Mouse (Mus musculus): ENCODE measurements at regions not wholly inside any gene's neighbourhood (a gene's known extent, or its start where the extent isn't known, plus 50 kb on each side); places are given as distances from the start of the nearest gene placed in this dataset.

- DNase-seq: no peak
These were observed 51.2 kb upstream of the Gtsf1l start for GRCm38 (mm10) chr2:163138688-163139385.

DNA sequence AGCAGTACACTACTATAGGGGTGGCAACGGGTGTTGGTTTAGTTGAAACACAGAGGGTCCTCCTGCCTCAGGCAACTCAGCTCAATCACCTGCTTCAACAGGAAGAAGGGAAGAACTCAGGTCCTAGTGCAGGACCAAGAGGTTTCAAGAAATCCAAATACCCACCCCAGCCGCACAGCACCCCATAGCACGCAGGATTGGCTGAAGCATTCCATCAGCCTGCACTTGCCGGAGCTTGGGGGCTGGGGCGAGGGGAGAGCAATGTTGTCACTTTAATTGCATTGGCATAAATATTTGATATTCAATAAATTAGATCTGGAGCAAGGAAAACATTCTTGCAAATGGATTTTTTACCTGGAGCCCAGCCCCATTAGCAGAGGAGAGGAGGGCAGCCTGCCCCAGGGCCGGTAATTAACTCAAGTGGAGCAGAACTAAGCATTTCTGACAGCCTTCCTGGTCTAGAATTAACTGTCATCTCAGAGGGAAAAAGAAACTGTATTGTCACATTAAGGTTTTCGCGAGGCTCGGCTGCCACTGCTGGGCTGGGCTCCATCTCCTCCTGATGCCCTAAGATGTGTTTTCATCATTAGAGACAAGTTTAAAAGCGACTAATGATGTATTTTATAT, 55.2 kb upstream of the Gtsf1l start:
- DNase-seq: no peak

GRCm38 (mm10) chr2:163143413-163143812, 55.8 kb upstream of the Gtsf1l start:
- no peak for DNase-seq

GRCm38 (mm10) chr2:163146001-163146400, 56.9 kb upstream of the Tox2 start:
- DNase-seq: no peak

DNA sequence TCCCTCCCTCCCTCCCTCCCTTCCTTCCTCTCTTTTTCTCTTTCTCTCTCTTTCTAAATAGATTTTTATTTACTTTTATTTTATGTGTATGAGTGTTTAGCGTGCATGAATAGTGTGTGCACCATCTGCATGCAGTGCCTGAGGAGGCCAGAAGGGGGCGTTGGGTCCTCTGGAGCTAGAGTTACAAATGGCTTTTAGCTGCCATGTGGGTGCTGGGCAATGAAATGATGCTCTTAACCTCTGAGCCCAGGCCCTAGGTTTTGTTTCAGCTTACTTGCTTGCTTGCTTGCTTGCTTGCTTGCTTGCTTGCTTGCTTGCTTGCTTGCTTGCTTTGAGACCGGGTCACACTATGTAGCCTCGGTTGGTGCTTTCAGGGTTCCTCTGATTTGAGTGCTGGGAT, 56.4 kb upstream of the Tox2 start:
- no peak for DNase-seq

- DNase-seq: no peak
These were observed 55.5 kb upstream of the Tox2 start for GRCm38 (mm10) chr2:163147381-163147780.

DNA sequence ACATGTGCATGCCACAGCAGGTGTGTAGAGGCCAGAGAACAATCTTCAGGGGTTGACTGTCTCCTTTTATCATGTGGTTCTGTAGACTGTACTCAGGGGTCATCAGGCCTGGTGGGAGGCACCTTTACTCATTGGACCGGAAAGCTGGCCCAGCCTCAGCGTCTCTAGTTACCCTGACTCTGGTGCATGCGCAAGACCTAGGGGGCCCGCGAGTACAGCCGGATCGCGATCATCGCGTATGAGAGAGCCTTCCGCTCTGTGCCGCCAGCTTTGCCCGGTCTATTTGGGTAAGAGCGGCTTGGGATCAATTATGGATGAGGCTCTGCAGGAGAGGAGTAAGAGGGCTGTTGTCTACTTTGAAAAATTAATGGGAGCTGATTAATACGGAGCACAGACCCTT, 51.9 kb upstream of the Tox2 start:
- DNase-seq: no peak

GRCm38 (mm10) chr2:163152340-163153033, 50.4 kb upstream of the Tox2 start:
- DNase-seq: peak; percentile 21

Data from kidney, postnatal 10 days (tissue).